Mouse (Mus musculus) heart, postnatal 10 days (tissue): ENCODE results near the gene Adgrl1. TPM values are rescaled to one million over a fixed set of nuclear protein-coding genes. Genes with fewer than 3 reads are reported as not detected.
"Not testable (repeated sequence)": the region's sequence is repeated elsewhere in the genome, so short reads cannot be mapped to it uniquely, and the experiment has no call there.

Experiments used
- DNase-seq, 2 experiments: peaks; one replicate each; pipeline ENCODE4 v3.0.0; 2021
- intact Hi-C: fragments of 180-260 bp; cut with DNase I; formaldehyde crosslinking; loops from one replicate; pipeline ENCODE4 v1.15.1; 2025
- microRNA-seq, 2 experiments: library from miRNA; unstranded; fragments of <30 nt; microRNA quantifications; one replicate each; pipeline ENCODE4 v1.2.0; 2022
- total RNA-seq, 2 experiments: library from RNA; stranded (reverse); gene quantifications; 2 replicates each; pipeline ENCODE4 v1.2.3; 2021

The Adgrl1 gene
- total RNA-seq, 2 experiments from 2014 or later = 29.8 to 29.9 TPM

- DNase-seq = peak; percentile 84 to 87
- intact Hi-C loops = no loop called here
These were observed 80.3 kb downstream of the Adgrl1 start for GRCm38 (mm10) chr8:83980250-83980649.

- intact Hi-C loops = no loop called here
These were observed 80.9 kb downstream of the Adgrl1 start for GRCm38 (mm10) chr8:83980845-83981244.

GRCm38 (mm10) chr8:83981533-83981932, 81.6 kb downstream of the Adgrl1 start:
- intact Hi-C loops = no loop called here
- DNase-seq = no peak

More at GRCm38 (mm10) chr8:83980845-83981244, 80.9 kb downstream of the Adgrl1 start:
- peak; percentile 87 to 91 for DNase-seq

GRCm38 (mm10) chr8:83982449-83982848, 82.5 kb downstream of the Adgrl1 start:
- intact Hi-C loops = no loop called here
- DNase-seq = no peak

- intact Hi-C loops, DNase-seq: not testable (repeated sequence)
These were observed 83.3 kb downstream of the Adgrl1 start for GRCm38 (mm10) chr8:83983222-83983621.

GRCm38 (mm10) chr8:83989243-83989642, 89.3 kb downstream of the Adgrl1 start:
- no peak for DNase-seq

GRCm38 (mm10) chr8:83990170-83990569, 90.3 kb downstream of the Adgrl1 start:
- intact Hi-C loops = no loop called here
- DNase-seq = no peak

More at GRCm38 (mm10) chr8:83989243-83989642, 89.3 kb downstream of the Adgrl1 start:
- intact Hi-C loops = no loop called here

Small RNA genes lying within 50 kb of the gene (microRNA-seq; reads per million reads assigned to microRNA genes)
- gene Gm44330 = 0 reads per million in 2 experiments
- 0 to 0.24 reads per million in 2 experiments for gene Gm44450

Other genes with a start within 250 kb of the Adgrl1 start
- 10 to 100 TPM; 46.1 to 48.7 TPM for gene Gipc1, start 247.4 kb upstream of the Adgrl1 start, total RNA-seq
- gene Ptger1, start 233.4 kb upstream of the Adgrl1 start, total RNA-seq = under 1 TPM; 0.20 to 0.53 TPM
- gene Pkn1, start 200.9 kb upstream of the Adgrl1 start, total RNA-seq = 10 to 100 TPM; 58.9 to 66.7 TPM
- 10 to 100 TPM; 37.5 to 38.4 TPM for gene Ddx39, start 184.9 kb upstream of the Adgrl1 start, total RNA-seq
- 10 to 100 TPM; 66.0 to 68.1 TPM for gene Adgre5, start 158.8 kb upstream of the Adgrl1 start, total RNA-seq
- gene Gm10644, start 55.1 kb downstream of the Adgrl1 start, total RNA-seq = under 1 TPM; 0.20 to 0.22 TPM
- 1 to 10 TPM; 7.6 to 7.8 TPM for gene Asf1b, start 55.4 kb downstream of the Adgrl1 start, total RNA-seq
- gene Prkaca, start 72.9 kb downstream of the Adgrl1 start, total RNA-seq = 100 to 1,000 TPM; 398 to 429 TPM
- 10 to 100 TPM; 30.6 to 39.0 TPM for gene Samd1, start 97.6 kb downstream of the Adgrl1 start, total RNA-seq
- gene 1700067K01Rik, start 101.4 kb downstream of the Adgrl1 start, total RNA-seq = not detected
- 1 to 10 TPM in 1 of 2 experiments, under 1 TPM in 1; 0.62 to 1.4 TPM for gene 2210011C24Rik, start 112.1 kb downstream of the Adgrl1 start, total RNA-seq
- gene Palm3, start 121.4 kb downstream of the Adgrl1 start, total RNA-seq = under 1 TPM; 0.19 to 0.20 TPM
- gene Il27ra, start 142.5 kb downstream of the Adgrl1 start, total RNA-seq = 1 to 10 TPM; 5.9 to 6.0 TPM
- gene Rln3, start 144.9 kb downstream of the Adgrl1 start, total RNA-seq = not detected
- gene Gm10643, start 165.0 kb downstream of the Adgrl1 start, total RNA-seq = 1 to 10 TPM; 3.3 to 4.3 TPM
- 10 to 100 TPM; 12.4 to 15.4 TPM for gene Rfx1, start 166.7 kb downstream of the Adgrl1 start, total RNA-seq
- 10 to 100 TPM; 13.7 to 13.9 TPM for gene Dcaf15, start 204.7 kb downstream of the Adgrl1 start, total RNA-seq
- under 1 TPM in 1 of 2 experiments, not detected in 1; 0.12 TPM for gene Podnl1, start 225.9 kb downstream of the Adgrl1 start, total RNA-seq
- 10 to 100 TPM; 13.3 to 14.1 TPM for gene Cc2d1a, start 247.8 kb downstream of the Adgrl1 start, total RNA-seq
- gene 4930432K21Rik, start 247.9 kb downstream of the Adgrl1 start, total RNA-seq = under 1 TPM; 0.22 to 0.32 TPM